Mouse (Mus musculus): Measurements from ENCODE around the gene Cpm. TPM values are rescaled to one million over a fixed set of nuclear protein-coding genes. Genes with fewer than 3 reads are reported as not detected.
"Not testable (repeated sequence)": the region's sequence is repeated elsewhere in the genome, so short reads cannot be mapped to it uniquely, and the experiment has no call there.

Gene Cpm
- polyA plus RNA-seq, 1 experiment from 2014 or later, result 6.3 TPM

- WGBS, result 67% methylated on average over 3 of the region's 3 CpGs
- Histone ChIP-seq H3K27me3 (ENCODE audit: control insufficient read depth, insufficient read depth, low read length) (no peaks in the 10 kb centered on the region; the same call in 1 of the 2 replicates), H3K36me3 (ENCODE audit: control insufficient read depth, insufficient read depth, low read length) (no peaks in the 10 kb centered on the region), H3K9me3 (ENCODE audit: control insufficient read depth, low read length) (no peaks in the 10 kb centered on the region), H3K27ac (ENCODE audit: low read depth, low read length) (no peak overlapping the region), H3K9ac (ENCODE audit: low read depth, low read length) (no peak overlapping the region), H3K4me2 (replicated peaks; ENCODE audit: low read depth, low read length) (no peak overlapping the region), H3K4me1 (replicated peaks; ENCODE audit: control insufficient read depth, insufficient read depth, low read length) (no peaks in the 10 kb centered on the region), H3K4me3 (ENCODE audit: low read depth, low read length) (no peak overlapping the region)
- ATAC-seq (ENCODE audit: low FRiP score), result no peak
- no peak for DNase-seq (ENCODE audit: low spot score)
Observed at GRCm38 (mm10) chr10:117614387-117614786, 14.9 kb upstream of the Cpm start.

- Histone ChIP-seq H3K36me3 (ENCODE audit: control insufficient read depth, insufficient read depth, low read length) (no peaks in the 10 kb centered on the region), H3K9ac (ENCODE audit: low read depth, low read length) (no peak overlapping the region), H3K27me3 (ENCODE audit: control insufficient read depth, insufficient read depth, low read length) (no peaks in the 10 kb centered on the region; the same call in 1 of the 2 replicates), H3K27ac (ENCODE audit: low read depth, low read length) (no peak overlapping the region), H3K4me2 (replicated peaks; ENCODE audit: low read depth, low read length) (no peak overlapping the region), H3K4me3 (ENCODE audit: low read depth, low read length) (no peak overlapping the region), H3K4me1 (replicated peaks; ENCODE audit: control insufficient read depth, insufficient read depth, low read length) (no peaks in the 10 kb centered on the region), H3K9me3 (ENCODE audit: control insufficient read depth, low read length) (no peaks in the 10 kb centered on the region)
- ATAC-seq (ENCODE audit: low FRiP score), result no peak
- WGBS, result 90% methylated on average over 8 of the region's 8 CpGs
- no peak for DNase-seq (ENCODE audit: low spot score)
Observed at GRCm38 (mm10) chr10:117615239-117615638, 14.1 kb upstream of the Cpm start.

- no peaks in the 10 kb centered on the region; the same call in 1 of the 2 replicates for H3K27me3 ChIP-seq (ENCODE audit: control insufficient read depth, insufficient read depth, low read length)
- no peak for DNase-seq (ENCODE audit: low spot score)
- no peak for ATAC-seq (ENCODE audit: low FRiP score)
- WGBS, result 78% methylated on average over 4 of the region's 4 CpGs
- no peak overlapping the region for H3K9ac ChIP-seq (ENCODE audit: low read depth, low read length)
- H3K27ac ChIP-seq (ENCODE audit: low read depth, low read length), result no peak overlapping the region
- H3K4me2 ChIP-seq (replicated peaks; ENCODE audit: low read depth, low read length), result no peak overlapping the region
- no peaks in the 10 kb centered on the region for H3K4me1 ChIP-seq (replicated peaks; ENCODE audit: control insufficient read depth, insufficient read depth, low read length)
- H3K36me3 ChIP-seq (ENCODE audit: control insufficient read depth, insufficient read depth, low read length), result no peaks in the 10 kb centered on the region
- no peak overlapping the region for H3K4me3 ChIP-seq (ENCODE audit: low read depth, low read length)
- no peaks in the 10 kb centered on the region for H3K9me3 ChIP-seq (ENCODE audit: control insufficient read depth, low read length)
Observed at GRCm38 (mm10) chr10:117615746-117616145, 13.6 kb upstream of the Cpm start.

GRCm38 (mm10) chr10:117616191-117616680, 13.1 kb upstream of the Cpm start:
- Histone ChIP-seq H3K9me3 (ENCODE audit: control insufficient read depth, low read length) (no peaks in the 10 kb centered on the region), H3K4me1 (replicated peaks; ENCODE audit: control insufficient read depth, insufficient read depth, low read length) (no peaks in the 10 kb centered on the region), H3K36me3 (ENCODE audit: control insufficient read depth, insufficient read depth, low read length) (no peaks in the 10 kb centered on the region), H3K4me2 (replicated peaks; ENCODE audit: low read depth, low read length) (no peak overlapping the region), H3K9ac (ENCODE audit: low read depth, low read length) (no peak overlapping the region), H3K27me3 (ENCODE audit: control insufficient read depth, insufficient read depth, low read length) (no peaks in the 10 kb centered on the region; the same call in 1 of the 2 replicates), H3K27ac (ENCODE audit: low read depth, low read length) (no peak overlapping the region), H3K4me3 (ENCODE audit: low read depth, low read length) (no peak overlapping the region)
- ATAC-seq (ENCODE audit: low FRiP score) (no peak), DNase-seq (ENCODE audit: low spot score) (no peak)
- WGBS, result 87% methylated on average over 6 of the region's 6 CpGs

GRCm38 (mm10) chr10:117616765-117617164, 12.5 kb upstream of the Cpm start:
- not testable (repeated sequence) for DNase-seq (ENCODE audit: low spot score); H3K9me3 ChIP-seq (ENCODE audit: control insufficient read depth, low read length); H3K4me3 ChIP-seq (ENCODE audit: low read depth, low read length); H3K27me3 ChIP-seq (ENCODE audit: control insufficient read depth, insufficient read depth, low read length); H3K4me2 ChIP-seq (replicated peaks; ENCODE audit: low read depth, low read length); H3K4me1 ChIP-seq (replicated peaks; ENCODE audit: control insufficient read depth, insufficient read depth, low read length); H3K9ac ChIP-seq (ENCODE audit: low read depth, low read length); H3K36me3 ChIP-seq (ENCODE audit: control insufficient read depth, insufficient read depth, low read length); ATAC-seq (ENCODE audit: low FRiP score); H3K27ac ChIP-seq (ENCODE audit: low read depth, low read length)
- 83% methylated on average over 4 of the region's 4 CpGs for WGBS

GRCm38 (mm10) chr10:117617568-117618345, 11.5 kb upstream of the Cpm start:
- Histone ChIP-seq H3K4me1 (replicated peaks; ENCODE audit: control insufficient read depth, insufficient read depth, low read length) (no peaks in the 10 kb centered on the region), H3K9me3 (ENCODE audit: control insufficient read depth, low read length) (no peaks in the 10 kb centered on the region), H3K4me3 (ENCODE audit: low read depth, low read length) (no peak overlapping the region), H3K36me3 (ENCODE audit: control insufficient read depth, insufficient read depth, low read length) (no peaks in the 10 kb centered on the region), H3K27ac (ENCODE audit: low read depth, low read length) (no peak overlapping the region), H3K9ac (ENCODE audit: low read depth, low read length) (no peak overlapping the region), H3K27me3 (ENCODE audit: control insufficient read depth, insufficient read depth, low read length) (no peaks in the 10 kb centered on the region), H3K4me2 (replicated peaks; ENCODE audit: low read depth, low read length) (no peak overlapping the region)
- DNase-seq (ENCODE audit: low spot score) (no peak), ATAC-seq (ENCODE audit: low FRiP score) (no peak)
- WGBS, result 89% methylated on average over 3 of the region's 3 CpGs

GRCm38 (mm10) chr10:117619041-117619861, 10.0 kb upstream of the Cpm start:
- Histone ChIP-seq H3K4me1 (replicated peaks; ENCODE audit: control insufficient read depth, insufficient read depth, low read length) (no peaks in the 10 kb centered on the region), H3K27ac (ENCODE audit: low read depth, low read length) (no peak overlapping the region), H3K9me3 (ENCODE audit: control insufficient read depth, low read length) (no peaks in the 10 kb centered on the region), H3K27me3 (ENCODE audit: control insufficient read depth, insufficient read depth, low read length) (no peaks in the 10 kb centered on the region), H3K4me3 (ENCODE audit: low read depth, low read length) (no peak overlapping the region), H3K36me3 (ENCODE audit: control insufficient read depth, insufficient read depth, low read length) (no peaks in the 10 kb centered on the region), H3K9ac (ENCODE audit: low read depth, low read length) (no peak overlapping the region), H3K4me2 (replicated peaks; ENCODE audit: low read depth, low read length) (no peak overlapping the region)
- no peak for ATAC-seq (ENCODE audit: low FRiP score)
- WGBS, result 86% methylated on average over 27 of the region's 27 CpGs
- no peak for DNase-seq (ENCODE audit: low spot score)

GRCm38 (mm10) chr10:117619862-117620179, 9.5 kb upstream of the Cpm start:
- ATAC-seq (ENCODE audit: low FRiP score) (no peak), DNase-seq (ENCODE audit: low spot score) (no peak)
- Histone ChIP-seq H3K36me3 (ENCODE audit: control insufficient read depth, insufficient read depth, low read length) (no peaks in the 10 kb centered on the region), H3K4me1 (replicated peaks; ENCODE audit: control insufficient read depth, insufficient read depth, low read length) (no peaks in the 10 kb centered on the region), H3K4me3 (ENCODE audit: low read depth, low read length) (no peak overlapping the region), H3K27ac (ENCODE audit: low read depth, low read length) (no peak overlapping the region), H3K4me2 (replicated peaks; ENCODE audit: low read depth, low read length) (no peak overlapping the region), H3K27me3 (ENCODE audit: control insufficient read depth, insufficient read depth, low read length) (no peaks in the 10 kb centered on the region), H3K9ac (ENCODE audit: low read depth, low read length) (no peak overlapping the region), H3K9me3 (ENCODE audit: control insufficient read depth, low read length) (no peaks in the 10 kb centered on the region)
- WGBS, result 100% methylated on average over 2 of the region's 2 CpGs

Measured in hindbrain, embryonic 11.5 days (tissue).